Comparison of ENCODE assay signal across 17 mouse cellular contexts in the genomic region with DNA sequence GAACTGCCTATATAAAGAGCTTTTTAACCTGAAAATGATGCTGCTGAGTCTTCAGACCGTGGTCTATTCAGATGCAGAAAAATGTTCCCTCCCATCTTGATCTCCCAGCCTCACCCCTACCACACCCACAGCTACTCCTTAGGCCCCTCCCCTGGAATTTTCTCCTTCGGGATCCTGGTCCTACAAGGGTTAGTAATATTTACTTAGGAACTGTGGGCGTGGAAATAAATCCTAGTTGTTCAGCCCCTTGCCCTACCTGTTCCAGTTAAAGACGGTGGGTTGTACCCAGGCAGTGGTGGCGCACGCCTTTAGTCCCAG. TPM values are rescaled to one million over a fixed set of nuclear protein-coding genes. Genes with fewer than 3 reads are reported as not detected.
DNase-seq lines count a peak whose midpoint lies in the region; ATAC-seq and TF ChIP-seq lines count a peak whose summit lies in the region.
"Had no signal": no experiment of that assay in that cellular context is flagged by ENCODE, and none has a peak within 500 bp of the region (broad histone marks: within the 10 kb centered on the region; RNA-seq: fewer than 3 reads in every experiment).

No protein-coding gene starts in this region.

- peaks cover 58% of the 10 kb centered on the region for H3K27me3 ChIP-seq in neural tube, embryonic 11.5 days (ENCODE audit: control insufficient read depth, insufficient read depth, low read length)
- H3K27me3 ChIP-seq in forebrain, embryonic 15.5 days: 0 out of 2 replicates have a peak, but pooled peaks cover 3% of the 10 kb centered on the region
- peaks cover 87% of the 10 kb centered on the region for H3K27me3 ChIP-seq in midbrain, embryonic 10.5 days (ENCODE audit: low read depth, poor library complexity, severe bottlenecking)
- H3K27me3 ChIP-seq in neural tube, embryonic 15.5 days (replicated peaks): peaks cover 75% of the 10 kb centered on the region
- H3K27me3 ChIP-seq in thymus, adult 2 months (ENCODE audit: control insufficient read depth, insufficient read depth, low read length): peaks cover 8% of the 10 kb centered on the region; the same call in 1 of the 2 replicates

- DNase-seq in neural tube, embryonic 11.5 days (ENCODE audit: low spot score): no peak
- DNase-seq in neural tube, embryonic 10.5 days (ENCODE audit: extremely low spot score, low spot score): no peak
- DNase-seq in midbrain, embryonic 10.5 days (ENCODE audit: low spot score): no peak
- DNase-seq in right cerebral cortex, adult 18-20 months: no peak
- DNase-seq in kidney, adult 11 months: no peak
- no peak for DNase-seq in thymus, adult 2 months
- DNase-seq: adrenal gland, adult 8-10 months; heart, postnatal 4 days; kidney, adult 8-10 months; right cerebral cortex, postnatal 14 days; thymus, postnatal 36 days had no signal

- H3K9me3 ChIP-seq in neural tube, embryonic 11.5 days (ENCODE audit: control insufficient read depth, low read length): no peaks in the 10 kb centered on the region
- no peaks in the 10 kb centered on the region for H3K9me3 ChIP-seq in forebrain, embryonic 15.5 days
- no peaks in the 10 kb centered on the region for H3K9me3 ChIP-seq in midbrain, embryonic 10.5 days (replicated peaks)
- H3K9me3 ChIP-seq in neural tube, embryonic 15.5 days (replicated peaks): no peaks in the 10 kb centered on the region

- ATAC-seq in neural tube, embryonic 11.5 days (ENCODE audit: insufficient read depth, low FRiP score, low TSS enrichment): no peak
- no peak for ATAC-seq in forebrain, embryonic 15.5 days (replicated peaks)
- no peak for ATAC-seq in neural tube, embryonic 15.5 days (ENCODE audit: low FRiP score)

- H3K4me2 ChIP-seq in neural tube, embryonic 11.5 days (ENCODE audit: low read depth): peak overlapping the region; percentile 61; the same call in 1 of the 2 replicates
- H3K4me2 ChIP-seq in forebrain, embryonic 15.5 days (replicated peaks): peak overlapping the region; percentile 69
- peak overlapping the region; percentile 58 for H3K4me2 ChIP-seq in neural tube, embryonic 15.5 days

- 52% methylated on average over 6 of the region's 6 CpGs for WGBS in neural tube, embryonic 11.5 days
- WGBS in forebrain, embryonic 15.5 days: 43% methylated on average over 6 of the region's 6 CpGs
- 39% methylated on average over 6 of the region's 6 CpGs for WGBS in midbrain, embryonic 10.5 days
- WGBS in neural tube, embryonic 15.5 days: 55% methylated on average over 6 of the region's 6 CpGs
- WGBS in thymus, adult 2 months: 65% methylated on average over 6 of the region's 6 CpGs

- H3K4me1 ChIP-seq in neural tube, embryonic 11.5 days (ENCODE audit: control insufficient read depth, insufficient read depth, low read length): peaks cover 34% of the 10 kb centered on the region
- H3K4me1 ChIP-seq in forebrain, embryonic 15.5 days: peaks cover 75% of the 10 kb centered on the region
- H3K4me1 ChIP-seq in midbrain, embryonic 10.5 days: peaks cover 83% of the 10 kb centered on the region
- peaks cover 34% of the 10 kb centered on the region for H3K4me1 ChIP-seq in neural tube, embryonic 15.5 days
- no peaks in the 10 kb centered on the region for H3K4me1 ChIP-seq in thymus, adult 2 months (replicated peaks; ENCODE audit: control insufficient read depth, insufficient read depth, low read length)

- no peak for TF ChIP-seq CTCF in thymus, adult 2 months (IDR thresholded peaks at IDR 0.05; ENCODE audit: borderline replicate concordance, control insufficient read depth, extremely low read depth, insufficient read depth, low read length, poor library complexity)

- no peak overlapping the region for H3K4me3 ChIP-seq in neural tube, embryonic 11.5 days (ENCODE audit: low read depth, low read length)
- no peak overlapping the region for H3K4me3 ChIP-seq in forebrain, embryonic 15.5 days
- peak overlapping the region; percentile 59 for H3K4me3 ChIP-seq in midbrain, embryonic 10.5 days
- no peak overlapping the region for H3K4me3 ChIP-seq in neural tube, embryonic 15.5 days (replicated peaks)
- H3K4me3 ChIP-seq in thymus, adult 2 months (ENCODE audit: control insufficient read depth, insufficient read depth, low read length): no peak overlapping the region

- TF ChIP-seq POLR2A in thymus, adult 2 months (IDR thresholded peaks at IDR 0.05; ENCODE audit: control insufficient read depth, extremely low read depth, insufficient read depth, low read length, poor library complexity): no peak

- H3K36me3 ChIP-seq in neural tube, embryonic 11.5 days (ENCODE audit: control insufficient read depth, insufficient read depth, low read length): no peaks in the 10 kb centered on the region
- H3K36me3 ChIP-seq in forebrain, embryonic 15.5 days: no peaks in the 10 kb centered on the region
- no peaks in the 10 kb centered on the region for H3K36me3 ChIP-seq in midbrain, embryonic 10.5 days
- no peaks in the 10 kb centered on the region for H3K36me3 ChIP-seq in neural tube, embryonic 15.5 days
- H3K36me3 ChIP-seq in thymus, adult 2 months (ENCODE audit: control insufficient read depth, insufficient read depth, low read length): no peaks in the 10 kb centered on the region

- no peak overlapping the region for H3K27ac ChIP-seq in neural tube, embryonic 11.5 days (ENCODE audit: low read depth, low read length)
- peak overlapping the region; percentile 85 for H3K27ac ChIP-seq in forebrain, embryonic 15.5 days (replicated peaks)
- H3K27ac ChIP-seq in midbrain, embryonic 10.5 days (replicated peaks): peak overlapping the region; percentile 94
- H3K27ac ChIP-seq in neural tube, embryonic 15.5 days (replicated peaks): no peak overlapping the region
- H3K27ac ChIP-seq in thymus, adult 2 months (ENCODE audit: control insufficient read depth, insufficient read depth, low read length): no peak overlapping the region
- H3K27ac ChIP-seq: macrophage had no signal

- H3K9ac ChIP-seq in neural tube, embryonic 11.5 days (ENCODE audit: low read length): no peak overlapping the region; the same call in 1 of the 2 replicates
- no peak overlapping the region; the same call in 1 of the 2 replicates for H3K9ac ChIP-seq in forebrain, embryonic 15.5 days (replicated peaks)
- no peak overlapping the region for H3K9ac ChIP-seq in neural tube, embryonic 15.5 days (replicated peaks)

RNA-seq across cellular contexts. Expression of gene Sox1, which starts 36.6 kb away (rescaled TPM):
- polyA plus RNA-seq in neural tube, embryonic 11.5 days (2014; fragmentation: Nextera tagmentation; extraction: Ambion mirVana): 1.9 and 2.2 TPM in 2 replicates
- polyA plus RNA-seq in forebrain, embryonic 15.5 days (2015; fragmentation: Nextera tagmentation; extraction: Ambion mirVana): 6.8 and 7.0 TPM in 2 replicates
- polyA plus RNA-seq in midbrain, embryonic 10.5 days (2016; fragmentation: Nextera tagmentation; extraction: Ambion mirVana): 3.2 and 3.4 TPM in 2 replicates
- polyA plus RNA-seq in neural tube, embryonic 15.5 days (2015; fragmentation: Nextera tagmentation; extraction: Ambion mirVana): 0.40 and 0.91 TPM in 2 replicates
- polyA plus RNA-seq in thymus, adult 2 months (2012; rRNA removed): not detected in 2 replicates
- polyA plus RNA-seq: C2C12; liver, embryonic 16.5 days; macrophage; stomach, embryonic 14.5 days had no signal

Comparison
In these comparisons a context has a peak if more than half of its experiments do, and no peak if none do; other contexts are left out.
1. H3K27ac ChIP-seq: peak in forebrain, embryonic 15.5 days (single experiment) and midbrain, embryonic 10.5 days (single experiment); none in neural tube, embryonic 11.5 days (single experiment), neural tube, embryonic 15.5 days (single experiment) and thymus, adult 2 months (single experiment).
2. Peak in every context shown above with its lines, with median percentiles within 50 percentile points of each other: H3K4me2 ChIP-seq.